Mouse (Mus musculus) embryonic facial prominence, embryonic 10.5 days (tissue): ENCODE measurements at regions not wholly inside any gene's neighbourhood (a gene's known extent, or its start where the extent isn't known, plus 50 kb on each side); places are given as distances from the start of the nearest gene placed in this dataset.

Source experiments
- DNase-seq: peaks from one replicate; pipeline ENCODE4 v3.0.0-alpha.2; 2017; ENCODE audit warnings: low spot score
- H3K27ac ChIP-seq: fragments of 300-500 bp; sonication (generic); replicated peaks from 2 replicates; pipeline ENCODE4 v1.5.1; 2016; ENCODE audit warnings: mild to moderate bottlenecking
- H3K27me3 ChIP-seq: fragments of 300-500 bp; sonication (generic); replicated peaks from 2 replicates; pipeline ENCODE4 v1.6.1; 2016; ENCODE audit warnings: low read depth, mild to moderate bottlenecking; ENCODE audit not compliant: poor library complexity, severe bottlenecking
- H3K36me3 ChIP-seq: fragments of 300-500 bp; sonication (generic); replicated peaks from 2 replicates; pipeline ENCODE4 v1.6.1; 2016; ENCODE audit warnings: mild to moderate bottlenecking, moderate library complexity
- H3K4me1 ChIP-seq: fragments of 300-500 bp; sonication (generic); 2 replicates; pipeline ENCODE4 v1.6.1; 2016
- H3K4me3 ChIP-seq: fragments of 300-500 bp; sonication (generic); 2 replicates; pipeline ENCODE4 v1.5.1; 2016; ENCODE audit warnings: mild to moderate bottlenecking, moderate library complexity
- H3K9me3 ChIP-seq: fragments of 300-500 bp; sonication (generic); 2 replicates; pipeline ENCODE4 v1.6.1; 2016; ENCODE audit warnings: mild to moderate bottlenecking
- WGBS: fragments of 180-500 bp; shearing (Covaris S2); methylation state at CpG from one replicate; pipeline ENCODE4 v1.1.7; 2016; 5-methylcytosine and 5-hydroxymethylcytosine counted together

GRCm38 (mm10) chr1:166794622-166795244 is 113.1 kb upstream of the Fmo9 start:
- Histone ChIP-seq H3K9me3 (no peaks in the 10 kb centered on the region), H3K27ac (no peak overlapping the region), H3K4me3 (no peak overlapping the region), H3K36me3 (no peaks in the 10 kb centered on the region), H3K4me1 (no peaks in the 10 kb centered on the region), H3K27me3 (no peaks in the 10 kb centered on the region)
- WGBS = 62% methylated on average over 14 of the region's 14 CpGs
- no peak for DNase-seq

- Histone ChIP-seq H3K4me1 (no peaks in the 10 kb centered on the region), H3K27ac (no peak overlapping the region), H3K36me3 (no peaks in the 10 kb centered on the region), H3K9me3 (no peaks in the 10 kb centered on the region), H3K27me3 (no peaks in the 10 kb centered on the region), H3K4me3 (no peak overlapping the region)
- 82% methylated on average over 4 of the region's 4 CpGs for WGBS
- no peak for DNase-seq
These were observed 114.0 kb upstream of the Fmo9 start for GRCm38 (mm10) chr1:166795613-166796012.

GRCm38 (mm10) chr1:166796362-166796925 is 114.8 kb upstream of the Fmo9 start:
- no peak for DNase-seq
- no peak overlapping the region for H3K27ac ChIP-seq
- no peaks in the 10 kb centered on the region for H3K9me3 ChIP-seq
- H3K27me3 ChIP-seq = no peaks in the 10 kb centered on the region
- H3K36me3 ChIP-seq = no peaks in the 10 kb centered on the region
- WGBS = 78% methylated on average over 6 of the region's 6 CpGs
- H3K4me1 ChIP-seq = no peaks in the 10 kb centered on the region
- H3K4me3 ChIP-seq = no peak overlapping the region

GRCm38 (mm10) chr1:166796931-166797330 is 115.3 kb upstream of the Fmo9 start:
- no peak for DNase-seq
- 85% methylated on average over 4 of the region's 4 CpGs for WGBS

GRCm38 (mm10) chr1:166800953-166801603 is 119.4 kb upstream of the Fmo9 start:
- Histone ChIP-seq H3K27me3 (no peaks in the 10 kb centered on the region), H3K4me3 (no peak overlapping the region), H3K9me3 (no peaks in the 10 kb centered on the region), H3K36me3 (no peaks in the 10 kb centered on the region), H3K27ac (no peak overlapping the region), H3K4me1 (no peaks in the 10 kb centered on the region)
- DNase-seq = no peak
- WGBS = 78% methylated on average over 11 of the region's 11 CpGs

More at GRCm38 (mm10) chr1:166796931-166797330, 115.3 kb upstream of the Fmo9 start:
- Histone ChIP-seq H3K36me3 (no peaks in the 10 kb centered on the region), H3K4me3 (no peak overlapping the region), H3K4me1 (no peaks in the 10 kb centered on the region), H3K27ac (no peak overlapping the region), H3K27me3 (no peaks in the 10 kb centered on the region), H3K9me3 (no peaks in the 10 kb centered on the region)

GRCm38 (mm10) chr1:166801929-166802328 is 120.3 kb upstream of the Fmo9 start:
- Histone ChIP-seq H3K27me3 (no peaks in the 10 kb centered on the region), H3K27ac (no peak overlapping the region), H3K9me3 (no peaks in the 10 kb centered on the region), H3K36me3 (no peaks in the 10 kb centered on the region), H3K4me1 (no peaks in the 10 kb centered on the region), H3K4me3 (no peak overlapping the region)
- DNase-seq = no peak
- WGBS = 60% methylated on average over 4 of the region's 4 CpGs

- Histone ChIP-seq H3K36me3 (no peaks in the 10 kb centered on the region), H3K9me3 (no peaks in the 10 kb centered on the region), H3K4me3 (no peak overlapping the region), H3K27ac (no peak overlapping the region), H3K27me3 (no peaks in the 10 kb centered on the region), H3K4me1 (no peaks in the 10 kb centered on the region)
- DNase-seq = no peak
- WGBS = 86% methylated on average over 2 of the region's 2 CpGs
These were observed 122.3 kb upstream of the Fmo9 start for GRCm38 (mm10) chr1:166803928-166804327.

GRCm38 (mm10) chr1:166804333-166804732 is 122.7 kb upstream of the Fmo9 start:
- H3K4me1 ChIP-seq = no peaks in the 10 kb centered on the region
- H3K27ac ChIP-seq = no peak overlapping the region
- no peaks in the 10 kb centered on the region for H3K27me3 ChIP-seq
- no peak overlapping the region for H3K4me3 ChIP-seq
- DNase-seq = no peak
- 89% methylated on average over 1 of the region's 1 CpGs for WGBS
- H3K36me3 ChIP-seq = no peaks in the 10 kb centered on the region
- no peaks in the 10 kb centered on the region for H3K9me3 ChIP-seq

- WGBS = 78% methylated on average over 7 of the region's 7 CpGs
- no peak overlapping the region for H3K4me3 ChIP-seq
- no peaks in the 10 kb centered on the region for H3K9me3 ChIP-seq
- no peaks in the 10 kb centered on the region for H3K27me3 ChIP-seq
- H3K27ac ChIP-seq = no peak overlapping the region
- DNase-seq = no peak
- H3K4me1 ChIP-seq = peaks cover 6% of the 10 kb centered on the region; the same call in 1 of the 2 replicates
- no peaks in the 10 kb centered on the region for H3K36me3 ChIP-seq
These were observed 125.7 kb upstream of the Fmo9 start for GRCm38 (mm10) chr1:166807163-166807945.

GRCm38 (mm10) chr1:166811341-166812071 is 129.9 kb upstream of the Fmo9 start:
- Histone ChIP-seq H3K9me3 (no peaks in the 10 kb centered on the region), H3K27ac (no peak overlapping the region), H3K27me3 (no peaks in the 10 kb centered on the region), H3K4me3 (no peak overlapping the region), H3K36me3 (no peaks in the 10 kb centered on the region), H3K4me1 (peaks cover 6% of the 10 kb centered on the region; the same call in 1 of the 2 replicates)
- peak; percentile 13 for DNase-seq
- WGBS = 74% methylated on average over 9 of the region's 9 CpGs

- WGBS = 91% methylated on average over 7 of the region's 7 CpGs
- H3K27ac ChIP-seq = no peak overlapping the region
- DNase-seq = no peak
- H3K4me1 ChIP-seq = peaks cover 6% of the 10 kb centered on the region; the same call in 1 of the 2 replicates
- no peaks in the 10 kb centered on the region for H3K9me3 ChIP-seq
- H3K4me3 ChIP-seq = no peak overlapping the region
- H3K27me3 ChIP-seq = no peaks in the 10 kb centered on the region
- H3K36me3 ChIP-seq = no peaks in the 10 kb centered on the region
These were observed 130.4 kb upstream of the Fmo9 start for GRCm38 (mm10) chr1:166812072-166812461.

GRCm38 (mm10) chr1:166812920-166813439 is 131.3 kb upstream of the Fmo9 start:
- no peak for DNase-seq
- 82% methylated on average over 7 of the region's 7 CpGs for WGBS
- no peaks in the 10 kb centered on the region for H3K9me3 ChIP-seq
- H3K4me1 ChIP-seq = peaks cover 6% of the 10 kb centered on the region; the same call in 1 of the 2 replicates
- no peak overlapping the region for H3K27ac ChIP-seq
- no peak overlapping the region for H3K4me3 ChIP-seq
- H3K36me3 ChIP-seq = no peaks in the 10 kb centered on the region
- no peaks in the 10 kb centered on the region for H3K27me3 ChIP-seq
